Mouse (Mus musculus) small intestine, adult 2 months (tissue): ENCODE measurements at regions not wholly inside any gene's neighbourhood (a gene's known extent, or its start where the extent isn't known, plus 50 kb on each side); places are given as distances from the start of the nearest gene placed in this dataset.

Experiments
- H3K27ac ChIP-seq: fragments of 200-500 bp; 2 replicates; pipeline ENCODE4 v1.5.1; 2012; ENCODE audit warnings: low read depth, low read length, control low read depth, inconsistent platforms; ENCODE audit not compliant: insufficient read depth
- H3K27me3 ChIP-seq: fragments of 200-500 bp; 2 replicates; pipeline ENCODE4 v1.6.1; 2012; ENCODE audit warnings: mild to moderate bottlenecking, moderate library complexity, low read length, inconsistent platforms; ENCODE audit not compliant: control insufficient read depth, insufficient read depth
- H3K36me3 ChIP-seq: fragments of 200-500 bp; 2 replicates; pipeline ENCODE4 v1.6.1; 2012; ENCODE audit warnings: mild to moderate bottlenecking, low read length, control low read depth, inconsistent platforms; ENCODE audit not compliant: control insufficient read depth, insufficient read depth
- H3K4me1 ChIP-seq: fragments of 200-500 bp; 2 replicates; pipeline ENCODE4 v1.6.1; 2012; ENCODE audit warnings: low read length, inconsistent platforms, mixed read lengths; ENCODE audit not compliant: control insufficient read depth, insufficient read depth, insufficient read length
- H3K4me3 ChIP-seq: fragments of 200-500 bp; 2 replicates; pipeline ENCODE4 v1.5.1; 2012; ENCODE audit warnings: low read depth, mild to moderate bottlenecking, control low read depth, inconsistent platforms, low read length, moderate library complexity
- CTCF ChIP-seq: fragments of 200-500 bp; IDR thresholded peaks from 2 replicates; pipeline ENCODE4 v1.5.1; 2012; ENCODE audit warnings: low read depth, mild to moderate bottlenecking, control low read depth, inconsistent platforms, low read length, moderate library complexity, mixed read lengths; ENCODE audit not compliant: insufficient replicate concordance, insufficient read length; ENCODE audit errors: extremely low read depth
- POLR2A ChIP-seq: fragments of 200-500 bp; IDR thresholded peaks from 2 replicates; pipeline ENCODE4 v1.6.1; 2012; ENCODE audit warnings: low read depth, mild to moderate bottlenecking, control low read depth, inconsistent platforms, low read length, moderate library complexity
- WGBS: fragments of 180-500 bp; shearing (Covaris S2); methylation state at CpG from one replicate; pipeline ENCODE4 v1.1.7; 2018; 5-methylcytosine and 5-hydroxymethylcytosine counted together

DNA sequence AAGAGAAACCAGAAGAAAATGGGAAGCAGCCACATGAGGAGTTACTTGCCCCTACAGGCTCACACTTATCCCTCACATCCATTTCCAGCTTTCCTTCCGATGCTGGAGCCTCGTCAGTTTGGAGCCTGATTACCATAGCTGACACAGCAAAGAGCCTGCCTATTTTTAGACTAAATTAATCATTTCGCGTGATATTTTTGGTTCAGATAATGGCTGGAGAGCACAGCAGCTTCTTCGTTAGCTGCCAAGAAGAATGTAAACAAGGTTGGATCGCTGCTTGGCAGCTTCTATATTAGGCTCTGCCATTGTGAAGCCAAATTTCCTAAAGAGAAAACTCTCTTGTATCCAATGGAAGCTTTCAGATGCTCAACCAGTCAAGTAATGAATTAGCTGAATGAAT is 676.9 kb upstream of the A1bg start:
- Histone ChIP-seq H3K4me1 (no peaks in the 10 kb centered on the region), H3K27ac (no peak overlapping the region), H3K36me3 (no peaks in the 10 kb centered on the region), H3K27me3 (no peaks in the 10 kb centered on the region), H3K4me3 (no peak overlapping the region)
- WGBS: 86% methylated on average over 6 of the region's 6 CpGs
- TF ChIP-seq POLR2A (no peak), CTCF (no peak)

DNA sequence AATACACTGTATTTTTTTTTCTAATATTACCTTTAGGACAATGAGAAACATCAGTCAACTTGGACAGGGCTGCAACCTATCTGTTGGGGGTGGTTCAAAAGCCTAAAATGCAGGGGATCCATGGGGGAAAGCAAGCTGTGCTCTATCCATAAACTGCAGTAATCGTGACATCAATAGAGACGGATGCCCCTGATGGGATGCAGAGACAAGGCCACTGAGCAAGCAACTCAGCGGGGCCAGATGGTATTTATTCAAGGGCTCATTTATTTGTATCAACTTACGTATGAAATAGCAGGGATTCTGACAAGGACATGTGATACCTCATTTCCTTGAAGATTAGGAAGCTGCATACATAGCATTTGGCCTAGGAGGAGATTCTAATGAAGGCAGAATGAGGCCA is 673.5 kb upstream of the A1bg start:
- TF ChIP-seq POLR2A (no peak), CTCF (no peak)
- H3K27ac ChIP-seq: no peak overlapping the region
- H3K27me3 ChIP-seq: no peaks in the 10 kb centered on the region
- H3K4me3 ChIP-seq: no peak overlapping the region
- no peaks in the 10 kb centered on the region for H3K36me3 ChIP-seq
- H3K4me1 ChIP-seq: no peaks in the 10 kb centered on the region
- WGBS: 85% methylated on average over 4 of the region's 4 CpGs

DNA sequence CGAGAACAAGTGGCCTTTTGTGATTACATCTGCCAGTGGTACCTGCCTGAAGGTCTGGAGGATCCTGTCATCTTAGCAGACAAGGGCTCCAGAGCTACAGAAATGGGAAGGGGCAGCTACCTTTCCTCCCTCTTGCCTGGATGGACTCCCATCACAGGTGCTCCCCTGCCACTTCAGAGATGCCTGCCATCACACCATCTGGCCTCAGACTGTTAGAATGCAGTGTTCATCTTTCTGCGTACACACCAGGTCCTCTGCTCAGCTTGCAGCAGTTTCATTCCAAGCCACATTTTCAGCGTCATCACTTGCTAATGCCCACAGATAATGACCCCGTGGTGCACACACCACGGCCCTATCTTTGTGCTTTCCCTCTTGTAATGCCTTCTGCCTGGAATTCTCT is 666.1 kb upstream of the A1bg start:
- TF ChIP-seq CTCF: no peak
- TF ChIP-seq POLR2A: no peak
- no peaks in the 10 kb centered on the region for H3K27me3 ChIP-seq
- no peaks in the 10 kb centered on the region for H3K36me3 ChIP-seq
- WGBS: 76% methylated on average over 5 of the region's 5 CpGs
- H3K4me1 ChIP-seq: no peaks in the 10 kb centered on the region
- H3K27ac ChIP-seq: no peak overlapping the region
- H3K4me3 ChIP-seq: no peak overlapping the region

GRCm38 (mm10) chr15:61582335-61582734 is 659.5 kb upstream of the A1bg start:
- 45% methylated on average over 2 of the region's 2 CpGs for WGBS
- no peak overlapping the region for H3K27ac ChIP-seq
- H3K4me1 ChIP-seq: no peaks in the 10 kb centered on the region
- H3K27me3 ChIP-seq: no peaks in the 10 kb centered on the region
- TF ChIP-seq CTCF (no peak), POLR2A (no peak)
- H3K4me3 ChIP-seq: no peak overlapping the region
- no peaks in the 10 kb centered on the region for H3K36me3 ChIP-seq

DNA sequence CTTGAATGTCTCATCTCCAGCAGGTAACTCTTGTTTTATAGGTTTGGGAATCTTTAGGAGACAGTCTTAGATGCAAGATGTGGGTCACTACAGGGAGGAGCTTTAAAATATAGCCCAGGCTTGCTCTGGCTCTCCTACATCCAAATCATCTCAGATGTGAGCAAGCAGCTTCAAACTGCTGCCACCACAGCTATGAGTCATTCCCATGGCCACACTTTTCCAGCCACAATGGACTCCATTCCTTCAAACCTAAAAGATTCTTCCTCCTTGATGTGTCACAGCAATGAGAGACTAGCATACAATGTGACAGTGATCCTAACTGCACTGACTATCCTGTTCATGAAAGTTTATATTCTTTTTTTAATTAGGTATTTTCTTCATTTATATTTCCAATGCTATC is 640.5 kb upstream of the A1bg start:
- no peak overlapping the region for H3K4me3 ChIP-seq
- H3K27ac ChIP-seq: no peak overlapping the region
- no peaks in the 10 kb centered on the region for H3K27me3 ChIP-seq
- H3K4me1 ChIP-seq: no peaks in the 10 kb centered on the region
- H3K36me3 ChIP-seq: no peaks in the 10 kb centered on the region
- TF ChIP-seq POLR2A (no peak), CTCF (no peak)

- no peak overlapping the region for H3K4me3 ChIP-seq
- H3K36me3 ChIP-seq: no peaks in the 10 kb centered on the region
Measured at GRCm38 (mm10) chr15:61562252-61562651, 639.4 kb upstream of the A1bg start.

GRCm38 (mm10) chr15:61553908-61554307 is 631.1 kb upstream of the A1bg start:
- 92% methylated on average over 2 of the region's 2 CpGs for WGBS
- Histone ChIP-seq H3K4me3 (no peak overlapping the region), H3K36me3 (no peaks in the 10 kb centered on the region), H3K27ac (no peak overlapping the region), H3K27me3 (no peaks in the 10 kb centered on the region), H3K4me1 (no peaks in the 10 kb centered on the region)
- TF ChIP-seq POLR2A (no peak), CTCF (no peak)

More at GRCm38 (mm10) chr15:61562252-61562651, 639.4 kb upstream of the A1bg start:
- no peak overlapping the region for H3K27ac ChIP-seq
- 19% methylated on average over 2 of the region's 2 CpGs for WGBS
- H3K4me1 ChIP-seq: no peaks in the 10 kb centered on the region
- no peak for TF ChIP-seq POLR2A
- no peak for TF ChIP-seq CTCF
- H3K27me3 ChIP-seq: no peaks in the 10 kb centered on the region
